Mouse (Mus musculus): ENCODE measurements at regions not wholly inside any gene's neighbourhood (a gene's known extent, or its start where the extent isn't known, plus 50 kb on each side); places are given as distances from the start of the nearest gene placed in this dataset.

DNA sequence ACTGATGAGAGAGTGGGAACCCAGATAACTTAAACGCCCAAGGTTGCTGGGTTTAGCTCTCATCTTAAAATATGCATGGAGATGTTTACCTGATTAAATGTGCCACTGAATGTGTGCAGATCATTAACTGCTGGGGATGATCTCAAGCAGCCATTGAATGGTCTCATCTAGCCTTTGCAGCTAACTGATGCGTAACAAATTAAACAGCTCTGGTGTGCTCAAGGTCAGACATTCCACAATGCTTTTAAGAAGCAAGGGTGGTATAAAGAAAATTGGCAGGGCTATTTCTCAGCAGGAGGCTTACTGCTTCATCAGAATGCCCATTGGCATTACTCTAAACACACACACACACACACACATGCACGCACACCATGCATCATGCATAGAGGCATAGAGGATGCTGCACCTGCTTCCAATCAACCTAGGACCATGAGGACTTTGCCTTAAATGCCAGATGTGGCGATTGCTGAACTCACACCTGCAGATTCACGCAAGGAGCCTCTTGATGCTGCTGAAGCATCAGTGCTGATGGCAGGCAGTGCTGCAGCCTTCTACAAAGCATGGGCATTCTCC is 333.4 kb downstream of the Ice1 start:
- no peak for DNase-seq (ENCODE audit: low spot score)

DNA sequence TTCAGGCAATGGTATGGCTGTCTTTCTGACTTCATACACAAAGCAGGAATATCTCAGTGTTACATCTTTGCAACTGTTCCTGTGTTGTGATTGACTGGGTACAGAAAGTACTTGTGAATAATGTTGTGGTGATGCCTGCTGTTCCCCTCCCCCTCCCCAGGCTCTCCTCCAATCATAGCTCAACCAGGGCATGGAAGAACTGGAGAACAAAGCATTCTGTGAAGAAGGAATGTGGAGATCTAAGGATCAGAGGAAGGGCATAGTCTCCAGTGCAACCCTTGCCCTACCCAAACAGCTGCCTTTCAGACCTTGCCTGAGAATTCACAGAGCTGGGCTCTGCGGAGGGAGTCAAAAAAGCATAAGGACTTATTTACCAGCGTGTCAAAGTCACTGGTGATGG is 326.9 kb downstream of the Ice1 start:
- DNase-seq (ENCODE audit: low spot score) = no peak

DNA sequence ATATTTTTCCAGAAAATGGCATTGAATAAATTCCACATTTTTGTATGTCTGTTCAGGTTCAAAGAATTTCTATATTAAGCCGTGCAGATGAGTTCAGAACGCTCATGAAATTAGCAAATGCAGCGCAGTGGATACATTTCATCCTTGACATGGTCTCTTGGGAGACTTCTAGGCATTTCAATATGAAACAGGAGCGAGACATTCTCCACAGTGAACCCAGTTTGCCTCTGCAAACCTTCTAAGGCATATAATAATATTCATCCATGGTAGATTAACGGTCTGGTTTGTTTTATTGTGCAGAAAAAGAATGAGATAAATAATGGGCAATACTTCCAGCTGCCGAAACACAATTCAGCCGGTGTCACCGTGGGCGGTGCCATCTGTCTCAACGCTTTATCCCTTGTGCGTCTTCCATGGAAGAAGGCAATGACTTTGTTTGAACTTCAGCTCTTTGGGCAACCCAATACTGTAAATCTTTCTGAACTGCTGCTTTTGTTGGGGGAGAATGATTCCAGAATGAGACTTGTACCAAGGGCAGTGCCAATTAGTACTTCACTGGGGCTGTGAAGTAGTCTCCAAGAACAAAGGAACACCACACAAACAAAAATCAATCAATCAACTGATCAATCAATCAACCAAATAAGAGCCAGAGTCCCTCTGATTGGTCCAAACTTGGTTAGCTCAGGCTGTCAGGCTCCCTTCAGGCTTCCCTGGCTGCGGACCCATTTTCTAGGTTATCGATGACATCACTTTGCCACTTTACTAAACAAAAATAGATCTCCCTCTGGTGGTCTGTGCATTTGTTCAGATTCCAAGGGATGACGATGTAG is 326.0 kb downstream of the Ice1 start:
- DNase-seq (ENCODE audit: low spot score) = no peak

DNA sequence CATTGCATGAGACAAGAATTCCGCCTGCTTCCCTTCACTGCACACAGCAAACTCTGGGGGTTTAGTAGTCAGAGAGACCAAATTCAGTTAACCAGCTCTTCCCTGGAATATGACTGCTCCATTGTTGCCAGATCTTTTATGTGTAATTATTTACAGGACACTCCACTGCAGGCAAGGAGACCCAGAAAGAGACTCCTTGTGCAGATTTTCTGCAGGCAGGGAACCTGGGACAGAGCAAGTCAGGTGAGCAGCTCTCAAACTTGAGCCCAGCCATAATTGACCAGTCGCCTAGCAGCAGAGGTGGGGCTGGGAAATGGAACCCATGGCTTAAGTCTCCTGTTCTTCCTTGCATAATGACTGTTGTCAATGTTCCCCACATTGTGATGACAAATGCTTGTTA is 324.2 kb downstream of the Ice1 start:
- DNase-seq (ENCODE audit: low spot score) = no peak

DNA sequence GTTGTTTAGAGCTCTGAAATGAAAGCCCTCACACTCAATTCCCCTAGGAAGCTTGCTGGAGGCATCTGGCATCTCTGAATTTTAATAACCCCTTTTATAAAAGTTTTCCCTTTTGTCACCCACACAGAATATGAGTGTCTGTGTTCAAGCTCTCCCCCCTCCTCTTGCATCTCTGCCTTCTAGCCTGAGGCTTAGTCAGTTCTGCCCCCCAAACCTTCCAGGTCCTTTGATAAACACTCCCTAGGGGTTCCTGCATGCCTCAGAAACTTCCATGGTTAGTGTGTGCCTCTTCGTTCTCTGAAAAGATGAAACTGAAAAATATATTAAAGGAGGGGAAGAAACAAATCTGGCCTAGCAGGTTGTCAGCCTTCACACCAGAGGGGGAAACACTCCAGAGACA is 313.9 kb downstream of the Ice1 start:
- DNase-seq (ENCODE audit: low spot score) = no peak

DNA sequence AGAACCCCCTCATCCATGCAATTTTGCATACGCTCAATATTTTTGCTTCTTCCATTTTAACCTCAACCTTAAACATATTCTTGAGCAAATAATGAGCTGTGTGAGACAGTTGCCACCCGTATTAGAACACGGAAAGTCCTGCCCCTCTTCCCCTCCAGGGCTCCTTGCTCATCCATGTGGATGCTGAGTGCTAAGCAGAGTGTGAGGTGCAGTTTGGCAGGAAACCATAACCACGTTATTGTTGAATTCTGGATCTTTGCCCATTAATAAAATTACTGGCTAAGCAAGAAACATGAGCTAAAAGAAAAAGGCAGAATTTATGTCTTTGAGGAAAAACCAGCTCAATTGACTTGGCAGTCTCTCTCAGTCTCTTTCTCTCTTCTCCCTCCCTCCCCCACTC is 301.4 kb downstream of the Ice1 start:
- DNase-seq (ENCODE audit: low spot score) = no peak

DNA sequence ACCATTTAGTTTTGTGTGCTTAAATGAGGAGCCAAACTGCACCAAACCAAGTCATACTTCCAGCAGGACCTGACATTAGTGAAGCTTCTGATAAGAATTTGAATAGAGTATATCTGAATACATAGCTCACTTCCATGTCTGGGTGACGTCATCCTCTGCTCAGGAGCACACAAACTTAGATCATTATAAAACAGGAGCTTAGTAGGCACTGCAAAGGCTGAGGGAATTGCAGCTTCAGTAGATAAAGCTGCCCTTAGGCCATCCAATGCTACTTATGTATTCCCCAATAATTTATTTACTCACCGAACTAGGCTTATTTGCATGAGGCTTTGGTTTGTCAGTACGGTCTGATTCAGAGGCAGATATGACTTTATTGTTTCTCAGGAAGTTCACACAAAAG is 297.0 kb downstream of the Ice1 start:
- no peak for DNase-seq (ENCODE audit: low spot score)

DNA sequence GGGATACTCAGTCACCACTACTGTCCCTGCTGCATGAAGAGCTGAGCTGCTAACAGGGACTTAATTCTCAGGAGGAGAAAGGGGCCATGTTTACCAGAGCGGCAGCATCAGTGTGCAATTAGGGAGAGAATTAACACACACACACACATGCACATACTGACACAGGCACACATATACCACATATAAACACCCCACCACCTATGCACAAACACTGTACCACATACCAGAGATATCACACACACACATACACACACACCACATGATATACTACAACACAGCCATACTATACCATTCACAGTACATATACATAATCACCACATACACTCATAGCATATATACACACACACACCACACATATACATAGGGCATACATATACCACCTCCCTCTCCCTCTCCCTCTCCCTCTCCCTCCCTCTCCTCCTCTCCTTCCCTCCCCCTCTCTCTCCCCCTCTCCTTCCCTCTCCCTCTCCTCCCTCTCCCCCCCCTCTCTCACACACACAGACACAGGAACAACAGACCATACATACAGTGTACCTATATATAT is 294.2 kb downstream of the Ice1 start:
- no peak for DNase-seq (ENCODE audit: low spot score)

DNA sequence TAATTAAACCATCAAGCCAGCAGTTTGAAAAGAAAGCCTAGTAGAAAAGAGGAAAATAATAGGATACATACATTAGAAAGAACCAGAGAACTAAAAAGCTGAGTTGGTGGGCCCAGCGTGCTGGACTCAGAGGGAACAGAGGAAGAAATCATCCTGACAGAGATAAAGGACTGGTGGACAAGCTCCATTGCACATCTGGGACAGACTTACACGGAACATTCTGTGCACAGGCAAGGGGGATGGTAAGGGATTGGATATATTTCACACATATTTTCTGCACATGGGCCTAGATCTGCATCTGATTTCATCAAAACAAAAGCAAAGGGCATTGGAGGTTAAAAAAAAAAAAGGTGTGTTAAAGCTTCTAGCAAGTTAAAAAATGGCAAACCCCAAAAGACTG is 293.5 kb downstream of the Ice1 start:
- no peak for DNase-seq (ENCODE audit: low spot score)

DNA sequence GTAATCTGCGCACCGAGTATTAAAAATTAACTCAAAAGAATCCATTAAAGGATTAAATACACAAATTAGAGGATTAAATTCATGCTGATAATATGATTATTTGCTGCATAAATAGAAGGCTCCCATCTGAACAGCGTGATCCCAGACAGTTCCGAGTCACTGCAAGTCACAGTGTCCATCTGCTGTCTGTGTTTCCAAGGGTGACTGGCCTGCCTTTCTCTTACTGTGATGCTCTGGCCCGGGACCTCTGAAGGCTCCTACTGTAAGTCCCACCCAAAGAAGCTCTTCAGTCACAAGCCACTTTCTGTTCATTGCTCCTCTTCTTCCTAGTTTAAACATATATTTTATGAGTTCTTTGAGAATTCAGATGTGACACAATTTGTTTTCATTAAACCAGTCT is 293.1 kb downstream of the Ice1 start:
- DNase-seq (ENCODE audit: low spot score) = no peak

DNA sequence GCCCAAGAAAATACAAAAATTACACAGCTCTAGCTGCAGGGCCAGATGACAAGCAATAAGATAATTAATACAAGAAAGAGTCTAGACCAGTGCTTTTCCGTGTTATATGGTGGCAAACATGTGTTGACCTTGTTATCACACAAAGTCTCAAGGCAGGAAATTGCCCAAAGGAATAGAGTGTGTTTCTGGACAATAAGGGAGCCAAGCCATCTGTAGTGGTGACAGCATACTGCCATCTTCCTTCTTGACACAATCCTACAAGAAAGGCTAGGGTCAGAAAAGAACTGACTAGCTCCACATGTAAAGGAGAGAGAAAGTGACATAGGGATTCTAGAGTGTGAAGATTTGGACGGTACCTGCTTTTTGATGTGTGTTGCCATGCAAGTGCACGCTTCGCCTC is 289.0 kb downstream of the Ice1 start:
- no peak for DNase-seq (ENCODE audit: low spot score)

DNA sequence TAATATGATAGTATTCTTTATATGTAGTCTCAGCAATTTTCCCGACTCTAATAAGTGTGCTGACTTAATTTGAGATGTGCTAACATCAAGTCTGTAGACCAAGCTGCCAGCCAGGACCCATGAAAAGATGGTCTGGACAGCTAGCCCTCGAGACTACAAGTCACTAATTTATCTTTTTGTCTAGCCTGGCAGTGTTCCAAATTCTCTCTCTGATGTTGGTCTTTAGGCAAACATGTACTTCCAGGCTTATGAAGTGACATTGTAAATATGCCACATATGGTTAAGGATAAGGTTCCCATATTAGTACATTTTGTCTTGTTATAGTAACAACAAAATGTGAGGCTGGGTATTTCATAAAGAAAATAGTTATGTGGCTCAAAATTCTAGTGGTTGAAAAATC is 288.5 kb downstream of the Ice1 start:
- no peak for DNase-seq (ENCODE audit: low spot score)

DNA sequence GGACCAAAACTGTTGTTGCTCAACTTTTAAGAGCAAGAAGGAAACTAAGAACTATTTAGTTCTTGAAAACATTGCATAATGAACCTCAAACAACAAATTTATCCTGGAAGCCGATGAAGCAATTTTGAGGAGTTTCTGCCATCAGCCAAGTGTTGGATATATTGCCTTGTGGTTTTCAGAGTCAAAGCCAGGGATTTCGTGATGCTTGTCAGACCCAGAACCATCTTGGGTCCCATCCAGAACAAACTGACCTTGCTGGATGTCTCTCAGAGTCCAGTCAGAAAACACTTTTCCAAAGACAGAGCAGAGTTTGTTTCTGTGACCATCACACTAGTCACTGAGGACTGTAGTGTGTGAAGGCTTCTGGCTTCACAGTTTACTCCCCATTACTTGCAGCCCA is 267.8 kb downstream of the Ice1 start:
- no peak for DNase-seq (ENCODE audit: low spot score)

DNA sequence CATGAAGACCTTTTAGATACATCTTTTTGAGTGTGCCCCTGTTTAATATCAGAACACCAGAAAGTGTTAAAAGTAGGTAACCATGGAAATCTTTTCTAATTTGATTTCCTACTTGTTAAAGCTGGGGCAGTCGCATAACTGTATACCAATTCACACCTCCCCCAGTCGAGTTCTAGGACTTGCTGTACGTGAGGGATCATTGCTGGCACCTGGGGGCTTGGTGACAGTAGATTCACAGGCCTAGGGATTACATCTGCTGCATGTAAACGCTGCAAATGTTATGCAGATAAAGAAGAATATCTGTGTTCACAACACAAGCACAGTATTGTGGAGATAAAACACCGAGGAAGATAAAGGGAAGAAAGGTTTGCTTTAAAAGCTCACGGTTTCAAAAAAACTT is 256.7 kb downstream of the Ice1 start:
- no peak for DNase-seq (ENCODE audit: low spot score)

DNA sequence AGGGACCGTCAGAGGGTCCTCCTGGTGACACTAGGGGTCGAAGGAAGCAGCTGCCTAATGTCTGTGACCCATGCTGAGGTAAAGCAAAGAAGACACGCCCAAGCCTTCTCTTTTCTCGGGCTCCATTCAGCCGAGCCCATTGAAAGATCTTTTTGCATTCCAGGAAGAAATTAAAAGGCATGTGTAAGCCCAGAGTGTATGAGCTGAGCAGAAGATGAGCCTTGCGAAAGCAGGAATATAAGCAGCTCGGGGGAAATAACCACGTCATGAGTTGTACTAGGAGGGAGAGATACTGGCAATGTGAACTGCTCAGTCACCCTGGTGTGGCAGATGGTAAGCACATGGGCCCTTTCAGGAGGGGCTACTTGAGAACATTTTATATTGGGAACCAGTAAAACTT is 252.1 kb downstream of the Ice1 start:
- DNase-seq (ENCODE audit: low spot score) = no peak

DNA sequence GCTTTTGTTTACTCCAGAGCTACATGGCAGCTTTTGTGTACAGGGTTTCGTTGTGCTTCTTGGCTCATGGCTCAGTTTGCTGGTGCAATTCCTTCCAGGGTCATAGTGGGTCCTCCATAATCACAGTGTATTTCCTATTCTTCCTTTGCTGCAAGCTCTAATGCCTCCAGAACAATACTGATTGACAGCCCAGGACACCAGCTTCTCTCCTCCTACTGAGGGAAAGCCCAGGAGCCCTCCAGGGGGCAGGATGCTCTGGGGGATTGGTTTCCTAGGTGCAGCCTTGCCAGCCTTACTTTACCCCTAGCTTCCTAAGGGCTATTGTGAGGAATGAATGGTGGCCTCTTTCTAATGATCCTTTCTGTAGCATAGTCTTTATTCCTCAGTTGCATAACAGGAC is 224.6 kb downstream of the Ice1 start:
- DNase-seq (ENCODE audit: low spot score) = no peak

DNA sequence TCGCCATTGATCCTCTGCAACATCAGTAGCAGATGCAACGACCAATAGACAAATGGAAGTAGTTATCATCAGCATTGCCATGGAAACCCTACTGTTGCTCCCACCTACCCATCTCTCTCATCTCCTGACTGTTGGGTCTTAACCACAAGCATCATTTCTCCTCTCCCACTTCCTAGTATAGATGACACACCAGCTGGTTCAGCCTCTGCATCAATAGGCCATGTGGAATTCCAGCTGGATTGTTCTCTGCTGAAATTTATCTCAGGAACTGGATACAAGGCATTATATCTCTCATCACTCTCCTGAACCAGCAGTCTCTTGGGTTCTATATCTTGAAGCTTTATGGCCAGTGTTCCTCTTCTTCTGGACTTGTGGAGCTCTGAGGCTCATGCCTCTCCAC is 219.3 kb downstream of the Ice1 start:
- no peak for DNase-seq (ENCODE audit: low spot score)

DNA sequence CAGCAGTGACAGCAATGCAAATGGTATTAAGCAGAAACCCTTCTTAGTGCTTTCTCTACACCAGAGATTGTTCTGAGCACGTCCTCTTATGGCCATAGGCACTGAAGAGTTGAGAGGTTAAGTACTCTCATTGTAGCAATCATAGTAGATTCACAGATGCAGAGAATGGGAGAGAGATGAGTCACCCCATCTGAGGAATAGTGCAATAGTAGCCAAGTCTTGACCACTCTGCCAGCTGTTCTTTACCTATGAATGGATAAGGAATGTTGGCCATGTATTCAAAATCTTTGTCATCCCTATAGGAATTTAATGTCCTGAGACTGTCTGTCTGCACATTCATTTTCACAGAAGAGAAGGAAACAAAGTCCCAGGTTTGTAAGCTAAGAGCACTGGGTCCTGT is 198.0 kb downstream of the Ice1 start:
- no peak for DNase-seq (ENCODE audit: low spot score)

DNA sequence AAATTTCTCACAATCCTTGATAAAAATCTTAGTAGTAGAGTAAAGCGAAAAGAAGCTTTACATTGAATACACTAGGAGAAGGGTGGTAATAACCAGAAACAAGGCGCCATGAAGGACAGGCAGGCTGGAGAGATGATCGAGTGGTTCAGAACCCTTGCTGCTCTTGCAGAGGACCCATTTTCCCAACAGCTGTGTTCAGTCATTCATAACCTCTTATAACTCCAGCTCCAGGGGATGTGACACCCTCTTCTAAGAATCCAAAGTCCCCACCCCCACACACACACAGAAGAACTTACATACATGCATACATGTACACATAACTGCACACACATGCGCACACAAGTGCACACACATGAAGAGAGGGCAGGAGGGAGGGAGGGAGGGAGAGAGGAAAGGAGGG is 190.5 kb downstream of the Ice1 start:
- DNase-seq (ENCODE audit: low spot score) = no peak

DNA sequence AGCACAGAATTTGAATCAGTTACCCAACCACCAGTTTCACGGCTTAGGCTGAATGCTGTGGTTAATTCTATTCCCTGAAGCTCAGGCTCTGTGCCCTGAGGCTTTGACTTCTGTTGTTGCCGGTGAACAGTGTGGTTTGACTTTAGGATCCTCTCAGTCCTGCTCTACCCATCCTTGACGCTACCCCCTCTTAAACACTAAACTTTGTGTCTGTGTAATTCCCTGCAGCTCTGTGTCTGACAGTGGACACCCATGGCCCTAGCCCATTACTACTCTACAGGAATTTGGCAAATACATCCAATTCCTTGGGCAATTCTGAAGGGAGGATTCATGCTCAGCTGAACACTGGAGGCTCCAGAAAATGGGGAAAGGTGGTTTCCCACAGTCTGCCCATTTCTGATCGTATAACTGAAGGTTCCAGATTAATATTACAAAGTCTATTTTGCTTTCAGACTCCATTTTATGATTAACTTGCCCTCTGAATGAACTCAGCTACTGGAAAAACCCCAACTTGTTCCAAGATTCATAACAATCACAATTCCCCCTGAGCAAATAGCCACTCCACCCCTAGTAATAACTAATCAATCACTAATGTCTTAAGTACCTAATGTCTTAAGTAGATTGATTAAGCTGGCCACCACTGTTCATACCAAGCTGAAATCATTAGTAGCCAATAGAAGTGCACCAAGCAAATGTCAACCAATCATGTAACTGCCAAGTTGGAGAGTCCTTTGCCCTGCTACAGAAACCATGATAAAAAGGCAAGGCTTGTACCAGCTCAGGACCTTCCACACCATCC is 182.6 kb downstream of the Ice1 start:
- DNase-seq (ENCODE audit: low spot score) = no peak

DNA sequence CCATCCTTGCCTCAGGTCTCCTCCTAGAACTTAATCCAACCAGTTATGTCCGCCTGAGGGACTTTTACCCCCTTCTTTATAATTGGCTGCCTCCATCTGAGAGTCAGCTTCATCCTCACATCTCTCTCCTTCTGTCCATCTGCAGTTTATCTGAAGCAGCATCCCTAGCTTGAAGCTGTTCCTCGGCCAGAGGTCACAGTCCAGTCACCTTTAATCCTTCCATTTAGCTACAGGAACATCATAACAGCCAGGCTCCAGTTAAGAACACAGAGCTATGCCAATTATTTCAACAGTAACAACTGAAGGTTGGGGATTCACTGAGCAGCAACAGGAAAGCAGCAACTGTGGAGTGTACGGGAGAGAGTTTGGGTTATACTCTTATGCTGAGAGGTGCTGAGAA is 179.0 kb downstream of the Ice1 start:
- no peak for DNase-seq (ENCODE audit: low spot score)

DNA sequence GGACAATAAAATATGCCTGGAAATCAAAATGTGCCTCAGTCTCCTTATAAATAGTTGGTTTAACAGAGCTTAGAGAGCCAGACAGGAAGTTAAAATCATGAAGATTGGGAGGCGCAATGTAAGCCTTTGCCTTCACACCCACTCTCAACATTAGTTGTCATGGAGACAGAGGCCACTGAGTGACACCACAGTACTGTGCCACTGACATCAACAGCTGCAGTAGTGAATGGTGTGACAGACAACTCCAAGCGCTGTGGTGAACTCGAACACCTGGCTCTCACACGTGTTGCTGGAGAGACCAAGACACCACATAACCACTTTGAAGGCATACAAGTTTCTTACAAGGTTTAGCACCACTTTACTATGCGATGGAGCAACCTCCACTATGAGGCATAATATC is 172.4 kb downstream of the Ice1 start:
- DNase-seq (ENCODE audit: low spot score) = no peak

DNA sequence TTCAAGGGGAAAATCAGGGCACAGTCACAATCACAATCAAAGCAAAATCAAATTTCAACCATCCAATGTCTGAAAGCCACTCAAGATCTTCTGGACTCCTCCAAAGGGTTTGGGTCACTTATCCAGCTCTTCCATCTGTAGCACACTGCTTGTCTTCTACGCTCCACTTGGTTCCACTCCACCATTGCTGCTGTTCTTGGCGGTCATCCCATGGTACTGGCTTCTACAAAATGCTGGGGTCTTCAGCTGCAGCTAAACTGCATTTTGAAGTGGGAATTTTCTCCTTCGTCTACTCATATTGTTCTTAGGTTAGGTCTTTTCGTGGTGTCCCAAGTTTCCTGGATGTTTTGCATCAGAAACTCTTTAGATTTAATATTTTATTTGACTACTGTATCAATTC is 162.7 kb downstream of the Ice1 start:
- DNase-seq (ENCODE audit: low spot score) = no peak
